Mouse (Mus musculus) kidney, embryonic 14.5 days (tissue): Measurements from ENCODE around the gene Tsen54. TPM values are rescaled to one million over a fixed set of nuclear protein-coding genes. Genes with fewer than 3 reads are reported as not detected.

Experiments used
- ATAC-seq: fragments of 200-750 bp; cut with Nextera tagmentation; 2 replicates; pipeline ENCODE4 v1.8.0; 2017; ENCODE audit warnings: moderate number of reproducible peaks, mild to moderate bottlenecking, moderate TSS enrichment, moderate library complexity; ENCODE audit not compliant: low FRiP score, low TSS enrichment
- H3K27ac ChIP-seq: fragments of 300-500 bp; sonication (generic); 2 replicates; pipeline ENCODE4 v1.5.1; 2014; ENCODE audit warnings: low read depth, mild to moderate bottlenecking, low read length, moderate library complexity, mixed read lengths
- H3K27me3 ChIP-seq: fragments of 300-500 bp; sonication (generic); 2 replicates; pipeline ENCODE4 v1.6.1; 2014; ENCODE audit warnings: mild to moderate bottlenecking, low read length; ENCODE audit not compliant: control insufficient read depth, insufficient read depth
- H3K36me3 ChIP-seq: fragments of 300-500 bp; sonication (generic); 2 replicates; pipeline ENCODE4 v1.6.1; 2014; ENCODE audit warnings: low read length, mixed read lengths; ENCODE audit not compliant: control insufficient read depth, insufficient read depth
- H3K4me1 ChIP-seq: fragments of 300-500 bp; sonication (generic); 2 replicates; pipeline ENCODE4 v1.6.1; 2014; ENCODE audit warnings: low read length, mixed read lengths; ENCODE audit not compliant: control insufficient read depth, insufficient read depth
- H3K4me2 ChIP-seq: fragments of 300-500 bp; sonication (generic); replicated peaks from 2 replicates; pipeline ENCODE4 v1.6.1; 2014; ENCODE audit warnings: low read depth, mild to moderate bottlenecking, low read length
- H3K4me3 ChIP-seq: fragments of 300-500 bp; sonication (generic); 2 replicates; pipeline ENCODE4 v1.5.1; 2014; ENCODE audit warnings: mild to moderate bottlenecking, low read length
- H3K9ac ChIP-seq: fragments of 300-500 bp; sonication (generic); 2 replicates; pipeline ENCODE4 v1.6.1; 2014; ENCODE audit warnings: low read depth, mild to moderate bottlenecking, low read length, moderate library complexity
- H3K9me3 ChIP-seq: fragments of 300-500 bp; sonication (generic); 2 replicates; pipeline ENCODE4 v1.6.1; 2016; ENCODE audit warnings: low read length; ENCODE audit not compliant: control insufficient read depth
- WGBS: fragments of 180-500 bp; shearing (Covaris S2); extraction: QIAGEN DNeasy Blood & Tissue Kit; methylation state at CpG from one replicate; pipeline ENCODE4 v1.1.7; 2014; 5-methylcytosine and 5-hydroxymethylcytosine counted together
- polyA plus RNA-seq: library from polyadenylated mRNA; unstranded; fragments of >200 nt; fragmentation: Nextera tagmentation; extraction: Ambion mirVana; gene quantifications from 2 replicates; pipeline ENCODE4 v1.2.1, GENCODE M21; 2014

Tsen54 gene
- polyA plus RNA-seq, 1 experiment from 2014 or later: 34.9 TPM

- ATAC-seq: no peak
- H3K36me3 ChIP-seq: no peaks in the 10 kb centered on the region
- H3K4me3 ChIP-seq: no peak overlapping the region
- H3K9ac ChIP-seq: no peak overlapping the region
- WGBS: 76% methylated on average over 9 of the region's 9 CpGs
- no peaks in the 10 kb centered on the region for H3K27me3 ChIP-seq
- H3K27ac ChIP-seq: 0 out of 2 replicates have a peak overlapping the region, but pooled peaks have one; percentile 30
- no peak overlapping the region for H3K4me2 ChIP-seq
- peaks cover 58% of the 10 kb centered on the region for H3K4me1 ChIP-seq
- no peaks in the 10 kb centered on the region for H3K9me3 ChIP-seq
These were observed 37.6 kb upstream of the Tsen54 start for GRCm38 (mm10) chr11:115776954-115777353.

- no peaks in the 10 kb centered on the region for H3K36me3 ChIP-seq
- no peaks in the 10 kb centered on the region for H3K27me3 ChIP-seq
- H3K9me3 ChIP-seq: no peaks in the 10 kb centered on the region
- H3K4me3 ChIP-seq: no peak overlapping the region
- WGBS: 72% methylated on average over 17 of the region's 17 CpGs
- no peak overlapping the region for H3K9ac ChIP-seq
- peaks cover 58% of the 10 kb centered on the region for H3K4me1 ChIP-seq
- H3K4me2 ChIP-seq: no peak overlapping the region
- H3K27ac ChIP-seq: 0 out of 2 replicates have a peak overlapping the region, but pooled peaks have one; percentile 30
- no peak for ATAC-seq
These were observed 36.8 kb upstream of the Tsen54 start for GRCm38 (mm10) chr11:115777487-115778335.

- Histone ChIP-seq H3K4me1 (peaks cover 58% of the 10 kb centered on the region), H3K36me3 (no peaks in the 10 kb centered on the region), H3K9me3 (no peaks in the 10 kb centered on the region), H3K27ac (peak overlapping the region; percentile 74), H3K4me3 (no peak overlapping the region), H3K27me3 (no peaks in the 10 kb centered on the region), H3K4me2 (peak overlapping the region; percentile 21; the same call in 1 of the 2 replicates), H3K9ac (no peak overlapping the region)
- ATAC-seq: peak; percentile 92
- WGBS: 6% methylated on average over 9 of the region's 9 CpGs
These were observed 35.4 kb upstream of the Tsen54 start for GRCm38 (mm10) chr11:115779038-115779571.

GRCm38 (mm10) chr11:115780141-115781070 lies 34.1 kb upstream of the Tsen54 start:
- H3K27ac ChIP-seq: peak overlapping the region; percentile 70; the same call in 1 of the 2 replicates
- peaks cover 51% of the 10 kb centered on the region for H3K4me1 ChIP-seq
- WGBS: 20% methylated on average over 20 of the region's 20 CpGs
- 0 out of 2 replicates have a peak, but pooled peaks cover 2% of the 10 kb centered on the region for H3K36me3 ChIP-seq
- H3K4me2 ChIP-seq: no peak overlapping the region; the same call in 1 of the 2 replicates
- H3K9ac ChIP-seq: no peak overlapping the region; the same call in 1 of the 2 replicates
- no peak overlapping the region for H3K4me3 ChIP-seq
- H3K27me3 ChIP-seq: no peaks in the 10 kb centered on the region
- 0 out of 2 replicates have a peak, but pooled peaks have one; percentile 13 for ATAC-seq
- H3K9me3 ChIP-seq: no peaks in the 10 kb centered on the region

DNA sequence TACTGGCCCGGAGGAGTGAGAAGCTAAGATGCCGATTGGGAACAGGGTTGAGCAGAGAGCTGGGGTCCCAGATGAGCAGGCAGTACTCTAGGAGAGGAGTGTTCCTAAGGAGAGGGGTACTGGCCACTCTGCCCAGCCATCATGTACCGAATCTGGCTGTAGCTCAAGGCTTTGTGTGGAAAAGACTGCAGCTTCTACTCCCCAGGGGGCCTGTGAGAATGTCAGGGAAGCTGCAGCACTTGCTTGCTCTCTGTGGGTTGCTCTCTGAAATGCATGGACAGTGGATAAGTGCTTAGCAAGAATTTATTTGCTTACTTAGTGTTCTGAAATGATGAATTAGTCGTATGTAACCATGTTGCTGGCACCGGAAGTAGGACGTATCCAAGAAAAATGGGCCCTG lies 28.1 kb upstream of the Tsen54 start:
- peaks cover 35% of the 10 kb centered on the region for H3K36me3 ChIP-seq
- no peak for ATAC-seq

GRCm38 (mm10) chr11:115789787-115790186 lies 24.7 kb upstream of the Tsen54 start:
- Histone ChIP-seq H3K9ac (no peak overlapping the region), H3K36me3 (peaks cover 68% of the 10 kb centered on the region), H3K9me3 (no peaks in the 10 kb centered on the region), H3K4me3 (no peak overlapping the region), H3K4me1 (0 out of 2 replicates have a peak, but pooled peaks cover 8% of the 10 kb centered on the region), H3K27me3 (no peaks in the 10 kb centered on the region), H3K4me2 (no peak overlapping the region), H3K27ac (no peak overlapping the region)
- 96% methylated on average over 7 of the region's 7 CpGs for WGBS
- no peak for ATAC-seq

More for the DNA sequence above, 28.1 kb upstream of the Tsen54 start:
- WGBS: 72% methylated on average over 6 of the region's 6 CpGs
- no peaks in the 10 kb centered on the region for H3K27me3 ChIP-seq
- H3K4me1 ChIP-seq: 0 out of 2 replicates have a peak, but pooled peaks cover 8% of the 10 kb centered on the region
- H3K9ac ChIP-seq: peak overlapping the region; percentile 31; the same call in 1 of the 2 replicates
- H3K9me3 ChIP-seq: no peaks in the 10 kb centered on the region
- H3K27ac ChIP-seq: no peak overlapping the region
- no peak overlapping the region for H3K4me2 ChIP-seq
- no peak overlapping the region for H3K4me3 ChIP-seq

- H3K9me3 ChIP-seq: no peaks in the 10 kb centered on the region
- no peak overlapping the region for H3K4me2 ChIP-seq
- no peak overlapping the region for H3K27ac ChIP-seq
- H3K4me3 ChIP-seq: no peak overlapping the region
- peaks cover 79% of the 10 kb centered on the region for H3K36me3 ChIP-seq
- 90% methylated on average over 16 of the region's 16 CpGs for WGBS
- H3K9ac ChIP-seq: no peak overlapping the region
- ATAC-seq: no peak
- H3K4me1 ChIP-seq: 0 out of 2 replicates have a peak, but pooled peaks cover 3% of the 10 kb centered on the region
- H3K27me3 ChIP-seq: no peaks in the 10 kb centered on the region
These were observed 22.6 kb upstream of the Tsen54 start for GRCm38 (mm10) chr11:115791919-115792318.

DNA sequence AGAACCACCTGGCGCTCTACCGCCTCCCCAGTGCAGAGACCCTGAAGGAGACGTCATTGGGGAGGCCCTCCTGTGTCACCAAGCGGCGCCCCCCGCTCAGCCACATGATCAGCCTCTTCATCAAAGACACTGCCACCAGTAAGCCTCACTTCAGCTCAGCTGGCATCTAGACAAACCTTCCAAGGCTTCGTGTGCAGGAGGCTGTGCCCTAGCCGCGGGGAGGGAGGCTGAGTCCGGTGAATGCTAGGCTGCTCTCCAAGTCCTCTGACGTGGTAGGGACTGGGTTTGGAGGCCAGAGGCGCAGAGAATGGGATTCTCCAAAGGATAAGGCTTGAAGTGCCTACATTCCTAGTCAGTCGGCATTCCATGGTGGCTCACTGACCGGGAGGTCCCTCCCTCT lies 22.2 kb upstream of the Tsen54 start:
- no peaks in the 10 kb centered on the region for H3K9me3 ChIP-seq
- H3K27ac ChIP-seq: no peak overlapping the region
- no peak for ATAC-seq
- H3K4me1 ChIP-seq: 0 out of 2 replicates have a peak, but pooled peaks cover 3% of the 10 kb centered on the region
- 87% methylated on average over 14 of the region's 14 CpGs for WGBS
- H3K36me3 ChIP-seq: peaks cover 80% of the 10 kb centered on the region
- no peak overlapping the region for H3K4me2 ChIP-seq
- no peak overlapping the region for H3K4me3 ChIP-seq
- H3K27me3 ChIP-seq: no peaks in the 10 kb centered on the region
- no peak overlapping the region for H3K9ac ChIP-seq
